Mouse (Mus musculus): ENCODE data around the gene Elovl3. TPM values are rescaled to one million over a fixed set of nuclear protein-coding genes. Genes with fewer than 3 reads are reported as not detected.
"Not testable (repeated sequence)": the region's sequence is repeated elsewhere in the genome, so short reads cannot be mapped to it uniquely, and the experiment has no call there.

Elovl3 gene
- total RNA-seq (2015; ENCODE audit: low replicate concordance), result not detected in 2 replicates
- not detected in 2 replicates for total RNA-seq (2017; ENCODE audit: low replicate concordance)

DNA sequence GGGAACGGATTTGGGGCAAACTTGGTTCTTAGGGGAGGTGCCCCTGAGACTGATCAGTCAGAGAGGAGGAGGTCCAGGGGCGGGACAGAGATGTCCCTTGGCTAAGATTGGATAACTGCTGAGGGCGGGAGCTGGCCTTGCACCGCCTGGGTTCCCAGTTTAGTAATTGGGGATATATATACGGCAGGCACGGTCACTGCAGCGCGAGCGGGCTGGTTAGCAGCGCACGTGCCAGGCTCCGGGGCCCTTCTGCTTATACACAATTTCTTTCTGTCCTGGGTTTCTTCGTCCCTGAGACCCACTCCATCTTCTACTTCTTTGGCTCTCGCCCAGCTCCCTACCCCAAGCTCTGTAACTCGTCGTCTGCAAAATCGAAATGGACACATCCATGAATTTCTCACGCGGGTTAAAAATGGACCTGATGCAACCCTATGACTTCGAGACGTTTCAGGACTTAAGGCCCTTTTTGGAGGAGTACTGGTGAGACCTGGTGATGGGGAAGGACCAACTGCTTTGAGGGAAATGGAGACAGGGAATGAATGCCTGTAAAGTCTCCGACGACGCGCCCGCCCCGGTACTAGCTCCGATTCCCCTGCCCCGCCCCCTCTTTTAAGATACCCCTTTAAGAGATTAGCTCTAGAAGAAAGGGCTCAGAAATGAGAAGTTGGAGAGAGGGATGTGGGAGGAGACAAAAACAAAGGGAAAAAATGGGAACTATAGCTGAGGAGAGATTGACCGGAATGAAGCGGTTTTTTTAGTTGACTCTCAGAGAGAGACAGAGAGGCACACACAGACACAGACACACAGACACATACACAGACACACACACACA lies at the start of gene Elovl3:
TSS of gene Elovl3 (plus strand) at position 204 of the 832 bp plus-strand sequence.
- no peak for ATAC-seq (replicated peaks; ENCODE audit: low FRiP score, poor library complexity, severe bottlenecking)

DNA sequence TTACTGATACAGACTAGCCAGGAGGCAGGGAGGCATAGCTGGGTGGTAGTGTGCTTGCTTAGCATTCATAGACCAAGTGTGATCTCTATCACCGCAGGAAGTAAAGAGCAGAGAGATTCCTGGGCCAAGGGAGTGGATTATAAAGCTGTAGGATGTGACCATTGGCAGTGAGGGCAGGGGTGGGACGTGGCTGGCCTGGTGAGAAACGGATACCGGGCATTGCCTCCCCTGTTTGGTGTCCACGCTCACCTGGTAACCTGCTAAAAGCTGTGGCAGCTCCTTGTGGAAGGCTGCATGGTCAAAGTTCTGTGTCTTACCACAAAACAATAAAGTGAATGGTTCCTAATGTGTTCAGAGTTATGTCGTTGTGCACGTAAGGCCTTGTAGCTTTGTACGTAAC lies 46.5 kb upstream of the Elovl3 start:
- no peak for ATAC-seq (replicated peaks; ENCODE audit: low FRiP score, poor library complexity, severe bottlenecking)

DNA sequence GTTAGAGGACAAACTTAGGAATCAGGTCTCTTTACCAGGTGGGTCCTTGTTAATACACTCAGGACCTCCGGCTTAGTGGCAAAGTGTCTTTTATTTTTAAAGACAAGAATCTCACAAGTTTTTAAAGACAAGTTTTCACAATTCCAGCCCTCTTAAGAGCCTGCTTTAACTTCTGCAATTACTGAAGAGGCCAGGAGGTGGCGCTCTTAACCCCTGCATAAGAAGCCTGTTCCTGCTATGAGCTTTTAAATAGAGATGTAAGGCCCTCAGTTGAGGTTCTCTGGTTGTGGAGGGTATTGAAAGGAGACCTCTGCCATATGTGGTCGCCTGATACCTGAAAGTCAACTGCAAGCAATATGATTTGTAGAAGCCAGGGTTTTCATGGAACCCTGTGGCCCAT lies 45.4 kb upstream of the Elovl3 start:
- peak; percentile 59; the same call in 1 of the 2 replicates for ATAC-seq (replicated peaks; ENCODE audit: low FRiP score, poor library complexity, severe bottlenecking)

DNA sequence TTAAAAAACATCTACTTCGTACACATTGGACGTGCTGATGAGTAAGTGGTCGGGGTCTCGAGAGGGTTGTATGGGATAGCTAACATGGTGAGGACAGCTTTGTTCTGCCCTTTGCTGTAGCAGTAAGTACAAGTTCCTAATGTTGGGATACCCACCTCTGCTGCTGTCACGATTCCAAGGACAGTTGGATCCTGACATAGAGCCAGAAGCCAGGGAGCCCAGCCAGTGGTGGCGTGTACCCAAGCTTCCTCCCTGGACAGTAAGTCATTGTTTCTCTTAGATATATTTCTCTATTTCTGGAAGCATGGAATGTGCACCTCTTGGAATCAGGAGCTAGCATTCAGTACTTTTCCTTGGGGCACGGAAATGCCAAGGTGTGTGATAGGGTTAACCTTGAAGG lies 43.8 kb upstream of the Elovl3 start:
- ATAC-seq (replicated peaks; ENCODE audit: low FRiP score, poor library complexity, severe bottlenecking), result no peak

DNA sequence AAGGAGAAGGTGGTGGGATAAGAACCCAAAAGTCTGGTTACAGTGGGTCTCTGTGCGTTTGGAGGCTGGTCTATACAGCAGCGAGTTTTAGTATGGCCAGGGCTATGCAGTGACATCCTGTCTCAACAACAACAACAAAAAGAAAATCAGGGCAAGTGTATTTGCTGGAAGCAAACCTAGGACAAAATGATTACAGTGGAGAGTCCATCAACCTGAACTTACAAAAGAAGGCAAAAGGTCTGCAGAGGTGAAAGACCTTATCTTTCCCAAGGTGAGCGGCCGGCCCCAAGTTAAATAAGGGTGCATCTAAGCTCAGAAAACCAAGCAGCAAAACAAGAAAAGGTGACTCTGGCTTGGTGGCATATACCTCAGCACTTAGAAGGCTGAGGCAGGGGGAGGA lies 40.1 kb upstream of the Elovl3 start:
- no peak for ATAC-seq (replicated peaks; ENCODE audit: low FRiP score, poor library complexity, severe bottlenecking)

DNA sequence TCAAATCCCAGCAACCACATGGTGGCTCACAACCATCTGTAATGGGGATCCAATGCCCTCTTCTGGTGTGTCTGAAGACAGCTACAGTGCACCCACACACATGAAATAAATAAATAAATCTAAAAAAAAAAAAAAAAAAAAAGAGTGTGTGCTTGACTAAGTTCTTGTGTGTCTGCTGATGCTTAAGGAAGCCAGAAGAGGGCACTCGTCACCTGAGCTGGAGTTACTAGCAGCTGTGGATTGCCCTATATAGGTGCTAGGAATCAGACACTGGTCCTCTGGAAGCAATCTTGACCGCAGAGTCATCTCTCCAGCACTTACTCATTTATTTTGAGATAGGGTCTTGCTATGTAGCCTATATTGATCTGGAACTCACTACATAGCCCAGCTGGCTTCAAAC lies 37.6 kb upstream of the Elovl3 start:
- ATAC-seq (replicated peaks; ENCODE audit: low FRiP score, poor library complexity, severe bottlenecking), result no peak

DNA sequence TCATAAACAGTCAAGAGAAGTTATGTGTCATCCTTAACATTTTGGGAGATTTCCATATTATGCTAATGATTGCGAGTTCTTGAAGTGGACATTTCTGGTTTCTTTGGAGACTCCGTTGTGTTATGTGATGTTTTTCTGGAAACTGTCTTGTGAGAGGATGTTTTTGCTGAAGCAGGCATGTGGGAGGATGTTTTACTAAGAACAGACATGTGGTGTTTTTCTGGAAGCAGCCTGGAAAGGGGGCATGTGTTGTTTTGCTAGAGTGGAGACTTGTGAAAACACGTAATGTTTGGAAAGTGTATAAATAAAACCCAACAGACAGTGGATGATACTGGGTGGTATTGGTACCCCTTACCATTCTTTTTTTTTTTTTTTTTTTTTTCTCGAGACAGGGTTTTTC lies 36.4 kb upstream of the Elovl3 start:
- ATAC-seq (replicated peaks; ENCODE audit: low FRiP score, poor library complexity, severe bottlenecking), result no peak

DNA sequence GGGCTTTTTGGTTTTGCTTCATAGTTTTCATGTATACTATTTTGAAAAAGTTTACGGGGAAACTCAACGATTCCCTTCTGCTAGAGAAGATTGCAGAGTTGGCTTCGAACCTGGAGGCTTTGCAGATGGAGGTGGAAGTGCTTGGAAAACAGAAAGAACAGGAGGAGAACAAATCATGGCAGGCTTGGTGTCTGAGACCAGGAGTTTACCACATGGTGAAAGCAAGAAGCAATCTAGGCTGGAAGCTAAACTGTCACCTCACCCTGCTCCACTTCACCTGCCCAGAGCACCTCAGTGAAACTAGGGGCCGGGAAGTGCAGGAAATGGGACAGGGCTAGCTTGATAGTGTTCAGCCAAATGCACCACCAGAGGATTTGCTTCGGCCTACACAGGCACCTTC lies 35.3 kb upstream of the Elovl3 start:
- ATAC-seq (replicated peaks; ENCODE audit: low FRiP score, poor library complexity, severe bottlenecking), result no peak

DNA sequence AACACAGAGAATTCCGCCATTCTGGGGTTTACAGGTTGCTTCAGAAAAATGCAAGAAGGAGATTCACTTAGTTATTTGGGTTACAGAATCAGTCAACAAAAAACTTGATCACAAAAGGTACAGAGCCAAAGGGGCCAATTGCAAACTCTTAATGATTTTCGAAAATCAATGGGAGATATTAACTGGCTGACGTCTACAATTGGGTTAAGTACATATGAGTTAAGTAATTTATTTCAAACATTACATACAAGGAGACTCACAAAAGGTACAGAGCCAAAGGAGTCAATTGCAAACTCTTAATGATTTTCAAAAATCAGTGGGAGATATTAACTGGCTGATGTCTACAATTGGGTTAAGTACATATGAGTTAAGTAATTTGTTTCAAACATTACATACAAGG lies 32.1 kb upstream of the Elovl3 start:
- no peak for ATAC-seq (replicated peaks; ENCODE audit: low FRiP score, poor library complexity, severe bottlenecking)

DNA sequence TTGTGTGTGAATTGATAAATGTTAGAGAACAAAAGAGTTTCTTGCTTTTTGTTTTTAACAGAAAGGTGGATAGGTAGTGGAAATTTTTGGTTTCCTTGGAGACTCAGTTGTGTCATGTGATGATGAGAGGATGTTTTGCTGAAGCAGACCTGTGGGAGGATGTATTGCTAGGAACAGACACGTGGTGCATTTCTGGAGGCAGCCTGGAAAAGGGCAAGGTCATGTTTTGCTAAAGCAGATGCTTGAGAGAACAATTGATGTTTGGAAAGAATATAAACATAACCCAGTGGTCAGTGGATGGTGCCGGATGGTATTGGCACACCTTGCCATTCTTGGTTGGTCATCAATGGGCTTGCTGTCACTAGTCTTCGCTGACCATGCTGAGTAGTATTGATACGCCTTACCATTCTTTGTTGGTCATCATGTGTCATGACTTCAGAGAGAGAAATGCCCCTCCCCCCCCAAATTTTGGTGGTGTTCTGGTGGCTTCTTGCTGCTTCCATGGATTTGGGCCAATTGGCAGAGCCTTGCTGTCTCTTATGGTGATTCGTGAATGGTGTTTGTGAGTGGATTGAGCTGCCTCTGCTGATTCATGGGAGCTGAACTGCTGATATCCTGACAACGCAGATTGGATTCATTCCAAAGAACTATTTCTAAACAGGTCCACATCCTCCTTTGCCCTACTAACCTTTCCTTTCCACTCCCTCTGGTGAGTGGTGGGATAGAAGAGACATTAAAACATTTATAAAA lies 28.1 kb upstream of the Elovl3 start:
- ATAC-seq (replicated peaks; ENCODE audit: low FRiP score, poor library complexity, severe bottlenecking), result no peak

DNA sequence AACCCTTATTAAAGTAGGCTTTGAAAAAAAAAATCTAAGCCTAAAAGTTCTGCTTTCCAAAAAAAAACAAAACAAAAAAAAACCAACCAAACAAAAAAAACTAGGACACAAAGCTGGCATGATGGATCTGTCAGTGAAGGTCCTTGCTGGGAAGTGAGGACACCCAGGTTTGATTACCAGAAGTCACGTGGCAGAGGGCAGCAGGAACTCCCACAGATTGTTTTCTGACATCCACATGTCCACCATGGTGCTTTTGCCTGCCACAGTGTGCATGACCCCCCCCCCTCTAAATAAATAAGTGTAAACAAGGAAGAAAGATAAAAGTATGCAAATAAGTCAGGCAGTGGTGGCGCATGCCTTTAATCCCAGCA lies 27.5 kb upstream of the Elovl3 start:
- ATAC-seq (replicated peaks; ENCODE audit: low FRiP score, poor library complexity, severe bottlenecking), result no peak

DNA sequence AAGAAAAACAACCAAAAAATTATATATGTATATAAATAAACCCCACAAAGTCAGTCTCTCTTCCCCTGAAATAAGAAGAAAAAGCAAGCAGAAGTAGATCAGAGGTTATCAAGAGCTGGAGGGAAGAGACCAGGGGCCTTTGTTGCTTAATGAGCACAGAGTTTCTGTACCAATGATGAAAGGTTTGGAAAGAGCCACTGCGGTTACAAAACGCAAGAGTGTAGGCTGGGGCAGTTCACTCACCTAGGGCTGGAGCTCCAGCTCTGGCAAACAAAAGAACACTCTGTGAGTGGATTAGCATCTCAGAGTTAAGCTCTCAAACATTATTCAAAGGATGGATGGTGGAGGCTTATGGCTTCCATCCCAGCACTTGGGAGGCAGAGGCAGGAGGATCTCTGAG lies 21.5 kb upstream of the Elovl3 start:
- no peak for ATAC-seq (replicated peaks; ENCODE audit: low FRiP score, poor library complexity, severe bottlenecking)

DNA sequence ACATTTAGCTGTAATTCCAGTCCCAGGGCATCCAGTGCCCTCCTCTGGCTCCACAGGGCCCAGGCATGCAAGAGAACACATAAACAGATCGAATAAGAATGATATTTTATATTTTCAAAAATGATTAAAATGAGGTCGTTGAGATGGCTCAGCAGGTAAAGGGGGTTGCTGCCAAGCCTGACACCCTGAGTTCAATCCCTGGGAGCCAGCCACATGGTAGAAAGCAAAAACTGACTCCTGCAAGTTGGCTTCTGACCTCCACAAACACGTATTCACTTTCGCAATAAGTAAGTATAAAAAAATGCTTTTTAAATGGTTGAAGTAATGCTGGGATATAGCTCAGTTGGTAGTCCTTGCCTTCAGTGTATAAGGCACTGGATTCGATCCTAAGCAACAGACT lies 20.9 kb upstream of the Elovl3 start:
- ATAC-seq (replicated peaks; ENCODE audit: low FRiP score, poor library complexity, severe bottlenecking), result no peak

DNA sequence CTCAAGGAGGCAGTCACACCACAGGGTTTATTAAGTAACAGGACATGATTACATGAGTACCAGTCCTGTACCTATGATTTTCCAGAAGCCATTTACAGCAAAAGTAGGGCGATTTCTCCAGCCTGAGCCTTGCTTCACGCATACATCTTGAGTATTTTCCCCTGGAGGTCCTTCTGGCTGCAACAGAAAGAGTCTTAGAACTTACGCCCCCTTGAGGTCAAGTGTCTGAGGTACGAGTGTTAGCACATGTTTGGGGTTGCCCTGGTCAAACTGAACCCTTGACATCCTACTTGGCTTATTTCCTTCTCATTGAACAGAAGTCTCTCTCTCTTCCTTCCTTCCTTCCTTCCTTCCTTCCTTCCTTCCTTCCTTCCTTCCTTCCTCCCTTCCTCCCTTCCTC lies 17.1 kb upstream of the Elovl3 start:
- no peak for ATAC-seq (replicated peaks; ENCODE audit: low FRiP score, poor library complexity, severe bottlenecking)

DNA sequence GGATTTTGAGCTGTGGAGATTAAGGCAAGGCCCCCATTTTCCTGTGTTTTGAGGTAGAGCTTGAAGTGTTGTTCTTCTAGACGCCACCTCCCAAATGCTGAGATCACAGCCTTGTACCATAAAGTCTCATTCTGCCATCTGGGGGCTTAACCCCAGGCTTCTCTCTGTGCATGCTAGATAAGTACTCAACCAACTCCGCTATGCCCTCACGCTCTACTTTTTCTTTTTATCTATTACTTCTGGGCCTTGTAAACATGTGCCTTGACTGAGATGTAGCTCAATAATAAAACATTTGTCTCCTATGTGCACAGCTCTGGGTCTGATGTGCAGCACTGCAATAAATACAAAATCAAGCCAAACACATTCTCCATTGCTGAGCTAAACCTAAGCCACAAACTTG lies 12.2 kb upstream of the Elovl3 start:
- no peak; the same call in 1 of the 2 replicates for ATAC-seq (replicated peaks; ENCODE audit: low FRiP score, poor library complexity, severe bottlenecking)

DNA sequence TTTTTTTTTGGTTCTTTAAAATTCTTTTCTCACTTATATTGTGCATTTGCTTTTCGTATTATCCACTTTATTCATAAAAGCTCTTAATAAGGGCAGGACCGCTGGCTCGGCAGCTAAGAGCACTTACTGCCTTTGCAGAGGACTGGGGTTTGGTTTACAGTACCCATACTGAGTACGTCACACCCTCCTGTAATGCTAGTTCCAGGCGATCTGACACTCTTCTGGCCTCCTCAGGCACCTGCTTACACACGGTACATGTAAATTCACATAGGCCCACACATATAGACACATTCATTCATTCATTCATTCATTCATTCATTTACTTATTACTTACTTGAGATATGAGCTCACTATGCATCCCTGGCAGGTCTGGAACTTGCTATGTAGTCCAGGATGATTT lies 10.8 kb upstream of the Elovl3 start:
- ATAC-seq (replicated peaks; ENCODE audit: low FRiP score, poor library complexity, severe bottlenecking), result no peak

DNA sequence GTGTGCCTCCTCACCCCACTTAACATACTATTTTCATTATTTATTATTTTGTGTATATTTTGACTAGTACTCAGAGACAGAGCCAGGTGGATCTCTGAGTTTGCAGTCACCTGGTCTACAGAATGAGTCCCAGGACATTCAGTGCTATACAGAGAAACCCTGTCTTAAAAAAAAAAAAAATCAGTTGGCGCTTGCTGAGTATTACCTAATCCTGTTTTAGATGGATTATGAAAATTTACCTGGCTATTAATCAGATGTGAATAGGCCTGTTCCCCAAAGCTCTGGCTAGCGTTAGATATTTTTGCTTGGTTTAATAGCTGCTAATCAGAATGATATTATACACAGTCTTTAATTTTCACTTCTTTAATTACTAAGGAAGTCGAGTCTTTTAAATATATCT lies 7.8 kb upstream of the Elovl3 start:
- ATAC-seq (replicated peaks; ENCODE audit: low FRiP score, poor library complexity, severe bottlenecking), result no peak

DNA sequence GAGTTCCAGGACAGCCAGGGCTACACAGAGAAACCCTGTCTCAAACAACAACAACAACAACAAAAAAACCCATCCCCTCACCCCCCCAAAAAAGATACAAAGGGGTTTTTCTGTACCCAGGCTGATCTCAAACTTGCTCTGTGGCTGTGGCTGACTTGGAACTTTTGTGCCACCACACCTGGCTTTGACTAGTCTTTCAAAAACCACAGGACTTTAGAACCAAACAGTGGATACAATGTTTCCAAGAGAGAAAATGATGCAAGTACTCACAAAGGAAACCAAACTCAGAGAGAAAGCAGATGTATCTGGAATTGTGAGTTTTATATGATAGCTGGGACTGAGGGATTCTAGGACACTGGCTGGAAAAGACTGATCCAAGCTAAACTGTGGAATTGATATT lies 7.0 kb upstream of the Elovl3 start:
- ATAC-seq (replicated peaks; ENCODE audit: low FRiP score, poor library complexity, severe bottlenecking), result no peak

DNA sequence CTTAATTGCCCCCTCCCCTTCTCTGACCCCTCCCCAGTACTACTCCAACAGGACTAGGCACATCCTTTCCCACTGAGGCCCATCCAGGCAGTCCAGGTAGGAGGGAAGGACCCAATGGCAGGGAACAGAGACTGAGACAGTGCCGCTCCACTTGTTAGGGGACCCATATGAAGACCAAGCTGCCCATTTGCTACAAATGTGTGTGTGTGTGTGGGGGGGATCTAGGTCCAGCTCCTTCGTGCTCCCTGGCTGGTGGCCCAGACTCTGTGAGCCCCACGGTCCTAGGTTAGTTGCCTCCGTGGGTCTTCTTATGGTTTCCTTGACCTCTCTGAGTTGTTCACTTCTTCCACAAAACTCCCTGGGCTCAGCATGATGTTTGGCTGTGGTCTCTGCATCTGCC lies 5.4 kb upstream of the Elovl3 start:
- ATAC-seq (replicated peaks; ENCODE audit: low FRiP score, poor library complexity, severe bottlenecking), result no peak

DNA sequence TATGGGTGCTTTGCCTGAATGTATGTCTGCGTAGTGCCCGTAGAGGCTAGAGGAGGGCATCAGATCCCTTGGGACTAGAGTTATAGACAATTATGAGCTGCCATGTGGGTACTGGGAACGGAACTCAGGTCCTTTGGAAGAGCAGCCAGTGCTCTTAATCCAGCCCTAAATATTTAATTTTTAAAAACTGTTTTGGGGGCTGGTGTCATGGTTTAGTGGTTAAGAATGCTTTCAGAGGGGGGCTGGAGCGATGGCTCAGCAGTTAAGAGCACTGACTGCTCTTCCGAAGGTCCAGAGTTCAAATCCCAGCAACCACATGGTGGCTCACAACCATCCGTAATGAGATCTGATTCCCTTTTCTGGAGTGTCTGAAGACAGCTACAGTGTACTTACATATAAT lies 2.0 kb upstream of the Elovl3 start:
- not testable (repeated sequence) for ATAC-seq (replicated peaks; ENCODE audit: low FRiP score, poor library complexity, severe bottlenecking)

DNA sequence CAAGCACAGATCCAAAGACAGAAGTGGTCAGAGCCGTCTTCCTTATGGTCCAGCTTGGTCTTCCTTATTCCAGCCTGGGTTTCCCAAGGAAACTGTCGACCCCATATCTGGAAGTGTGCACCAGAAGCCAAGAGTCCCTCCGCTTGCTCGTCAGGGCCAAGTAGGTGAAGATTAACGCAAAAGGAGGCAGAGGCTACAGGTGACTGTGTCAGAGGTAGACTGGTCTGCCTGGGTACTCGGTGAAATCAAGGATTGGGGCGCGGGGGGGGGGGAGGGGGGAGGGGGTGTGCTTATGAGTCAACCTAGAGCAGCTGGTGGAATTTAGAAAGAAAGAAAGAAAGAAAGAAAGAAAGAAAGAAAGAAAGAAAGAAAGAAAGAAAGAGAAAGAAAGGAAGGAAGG lies 414 bp upstream of the Elovl3 start:
- ATAC-seq (replicated peaks; ENCODE audit: low FRiP score, poor library complexity, severe bottlenecking), result no peak

All from erythroid progenitor cell, adult 5-6 weeks (primary cell).